Mouse (Mus musculus) G1E (cell line): ENCODE data around the gene 1700029J07Rik. TPM values are rescaled to one million over a fixed set of nuclear protein-coding genes. Genes with fewer than 3 reads are reported as not detected.
A peak's percentile ranks its signal among the peaks of the same experiment; 100 is the strongest.

Source experiments
- ATAC-seq: 2 replicates; pipeline ENCODE4 v1.8.0; 2016; ENCODE audit warnings: mild to moderate bottlenecking; ENCODE audit not compliant: insufficient number of reproducible peaks, poor library complexity, low FRiP score, severe bottlenecking; ENCODE audit errors: extremely low read depth
- DNase-seq: peaks from one replicate; pipeline ENCODE4 v3.0.0; 2012; ENCODE audit warnings: low spot score
- H3K27me3 ChIP-seq: 2 replicates; pipeline ENCODE4 v1.6.1; 2012; ENCODE audit warnings: mild to moderate bottlenecking, low read length, inconsistent platforms; ENCODE audit not compliant: insufficient read depth
- H3K36me3 ChIP-seq: replicated peaks from 2 replicates; pipeline ENCODE3; 2012; ENCODE audit warnings: mild to moderate bottlenecking, inconsistent platforms
- H3K4me1 ChIP-seq: 2 replicates; pipeline ENCODE4 v1.6.1; 2012; ENCODE audit warnings: low read depth, low read length, inconsistent platforms, mixed read lengths; ENCODE audit not compliant: insufficient read depth
- H3K4me3 ChIP-seq: 2 replicates; pipeline ENCODE4 v1.5.1; 2012; ENCODE audit warnings: low read depth, mild to moderate bottlenecking, inconsistent platforms, low read length, moderate library complexity, mixed read lengths
- H3K9me3 ChIP-seq: replicated peaks from 2 replicates; pipeline ENCODE4 v1.6.1; 2012; ENCODE audit warnings: inconsistent platforms
- CTCF ChIP-seq: IDR thresholded peaks from 2 replicates; pipeline ENCODE4 v1.5.1; 2012; ENCODE audit warnings: low read depth, low read length, inconsistent platforms, mixed read lengths
- GATA1 ChIP-seq: IDR thresholded peaks from 2 replicates; pipeline ENCODE4 v1.6.1; 2012; ENCODE audit warnings: borderline replicate concordance, low read length, inconsistent platforms, mixed read lengths
- GATA2 ChIP-seq: IDR thresholded peaks from 2 replicates; pipeline ENCODE4 v1.6.1; 2012; ENCODE audit warnings: low read depth, low read length, inconsistent platforms, borderline replicate concordance
- POLR2AphosphoS5 ChIP-seq: IDR thresholded peaks from 2 replicates; pipeline ENCODE4 v1.6.1; 2012; ENCODE audit warnings: low read depth, low read length, inconsistent platforms; ENCODE audit not compliant: insufficient replicate concordance
- TAL1 ChIP-seq: conservative IDR thresholded peaks from 2 replicates; pipeline ENCODE4 v1.6.1; 2012; ENCODE audit warnings: low read depth, low read length, inconsistent platforms, mixed read lengths
- polyA plus RNA-seq: library from polyadenylated mRNA; stranded (reverse); fragments of >175 nt; gene quantifications from 2 replicates; pipeline ENCODE4 v1.2.3, GENCODE M21; 2012
- total RNA-seq, 2 experiments: library from RNA; stranded (forward) in 1 of 2; stranded (reverse) in 1 of 2; fragments of 200-1000 nt in 1 of 2; fragments of >200 nt in 1 of 2; fragmentation: Nextera tagmentation in 1 of 2; gene quantifications; 2 replicates each; pipeline ENCODE4 v1.2.3; 2014 to 2017

Gene 1700029J07Rik
- total and polyA plus RNA-seq, 3 experiments, result 0.01 to 1.6 (median 0.68) TPM

DNA sequence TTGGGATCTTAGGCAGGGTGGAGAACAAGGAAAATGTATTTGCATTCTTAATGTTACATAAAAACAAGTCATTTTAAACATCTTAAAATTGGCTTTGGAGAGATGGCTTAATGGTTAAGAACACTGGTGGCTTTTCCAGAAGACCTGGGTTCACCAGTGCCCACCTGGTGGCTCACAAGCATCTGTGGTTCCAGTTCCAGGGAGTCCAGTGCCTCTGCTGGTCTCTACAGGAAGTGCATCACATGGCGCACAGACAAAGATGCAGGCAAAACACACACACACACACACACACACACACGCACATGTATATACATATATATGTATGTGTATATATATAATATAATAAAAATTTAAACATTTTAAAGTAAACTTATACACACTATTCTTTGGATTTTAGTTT lies 19.1 kb upstream of the 1700029J07Rik start:
- no peak for TF ChIP-seq GATA1
- no peak for TF ChIP-seq TAL1
- TF ChIP-seq GATA2, result no peak
- no peak for TF ChIP-seq CTCF
- ATAC-seq (no peak), DNase-seq (no peak)
- Histone ChIP-seq H3K9me3 (no peaks in the 10 kb centered on the region), H3K27me3 (no peaks in the 10 kb centered on the region), H3K4me3 (no peak overlapping the region), H3K4me1 (peaks cover 19% of the 10 kb centered on the region), H3K36me3 (peaks cover 69% of the 10 kb centered on the region)

DNA sequence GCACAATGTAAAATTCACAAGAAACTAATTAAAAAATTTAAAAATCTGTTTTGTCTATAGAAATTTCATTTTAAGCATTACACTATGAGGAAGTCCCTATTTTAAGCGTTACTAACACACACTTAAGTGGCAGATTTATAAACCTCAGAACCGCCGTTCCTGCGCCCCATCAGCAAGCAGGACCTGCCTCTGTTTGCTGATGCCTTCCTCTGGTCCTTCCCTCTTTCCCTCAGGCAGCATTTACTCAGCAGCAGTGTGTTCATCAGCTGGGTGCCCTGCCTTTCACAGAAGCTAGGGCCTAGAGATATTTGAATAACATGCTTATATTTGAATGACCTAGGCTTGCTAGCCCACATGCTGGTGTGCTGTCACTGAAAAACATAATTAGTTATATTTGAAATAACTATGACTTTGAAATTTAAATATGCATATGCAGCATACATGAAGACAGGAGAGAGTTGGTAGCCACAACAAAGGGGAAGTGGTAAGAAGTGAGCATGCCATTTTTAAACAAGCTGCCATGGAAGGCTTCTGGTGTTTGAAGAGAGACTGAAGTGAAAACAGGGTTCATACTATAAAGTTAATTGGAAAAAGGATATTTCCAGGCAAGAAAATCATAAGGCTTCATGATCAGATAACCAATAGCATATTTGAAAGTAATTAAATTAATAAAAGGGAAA lies 15.7 kb upstream of the 1700029J07Rik start:
- DNase-seq, result no peak
- Histone ChIP-seq H3K9me3 (no peaks in the 10 kb centered on the region), H3K36me3 (peaks cover 72% of the 10 kb centered on the region), H3K4me1 (peaks cover 8% of the 10 kb centered on the region; the same call in 1 of the 2 replicates), H3K4me3 (no peak overlapping the region), H3K27me3 (no peaks in the 10 kb centered on the region)
- ATAC-seq, result no peak
- TF ChIP-seq POLR2AphosphoS5 (no peak), CTCF (no peak), GATA1 (no peak), GATA2 (no peak), TAL1 (no peak)

DNA sequence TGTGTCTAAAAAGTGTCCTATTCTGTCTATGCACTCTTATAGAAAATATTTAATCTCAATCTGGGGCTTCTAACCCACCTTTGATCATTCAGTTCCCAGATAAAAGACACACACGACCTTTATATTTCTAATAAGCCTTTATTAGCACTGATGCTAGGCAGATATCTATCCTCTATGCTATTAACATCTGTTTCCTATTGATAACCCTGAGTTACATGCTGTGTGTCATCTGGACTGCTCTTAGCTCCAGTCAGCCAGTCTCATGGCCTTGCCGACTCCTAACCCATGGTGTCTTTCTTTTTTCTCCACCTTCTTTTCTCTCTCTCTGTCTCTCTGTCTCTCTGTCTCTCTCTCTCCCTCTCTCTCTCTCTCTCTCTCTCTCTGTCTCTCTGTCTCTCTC lies 13.1 kb upstream of the 1700029J07Rik start:
- ATAC-seq (no peak), DNase-seq (no peak)
- Histone ChIP-seq H3K27me3 (no peaks in the 10 kb centered on the region), H3K4me1 (peaks cover 8% of the 10 kb centered on the region; the same call in 1 of the 2 replicates), H3K4me3 (no peak overlapping the region), H3K9me3 (no peaks in the 10 kb centered on the region), H3K36me3 (peaks cover 76% of the 10 kb centered on the region)
- no peak for TF ChIP-seq POLR2AphosphoS5
- TF ChIP-seq CTCF, result no peak
- no peak for TF ChIP-seq GATA2
- no peak for TF ChIP-seq TAL1
- TF ChIP-seq GATA1, result no peak

DNA sequence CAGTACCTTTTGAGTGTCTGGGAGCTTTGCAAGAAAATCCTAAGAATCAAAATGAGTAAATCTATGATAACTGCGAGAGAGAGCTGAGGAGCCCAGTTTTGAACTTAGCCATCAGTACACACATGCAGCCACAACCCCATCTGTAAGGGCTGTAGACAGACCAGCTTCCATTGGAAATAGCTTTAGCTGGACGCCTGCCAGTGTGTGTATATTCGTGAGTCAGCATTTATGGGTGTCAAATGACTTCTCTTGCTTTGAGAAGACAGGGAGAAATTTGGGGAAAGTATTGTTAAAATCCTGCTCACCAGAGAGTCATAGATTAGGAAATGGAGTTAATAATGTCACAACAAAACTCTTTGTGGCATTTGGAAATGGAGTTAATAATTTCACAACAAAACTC lies 11.6 kb upstream of the 1700029J07Rik start:
- no peak overlapping the region for H3K4me3 ChIP-seq
- peaks cover 8% of the 10 kb centered on the region; the same call in 1 of the 2 replicates for H3K4me1 ChIP-seq
- peaks cover 85% of the 10 kb centered on the region for H3K36me3 ChIP-seq
- TF ChIP-seq GATA1 (no peak), GATA2 (no peak), POLR2AphosphoS5 (no peak), TAL1 (no peak), CTCF (no peak)
- no peaks in the 10 kb centered on the region for H3K9me3 ChIP-seq
- DNase-seq, result no peak
- no peak for ATAC-seq
- H3K27me3 ChIP-seq, result no peaks in the 10 kb centered on the region

DNA sequence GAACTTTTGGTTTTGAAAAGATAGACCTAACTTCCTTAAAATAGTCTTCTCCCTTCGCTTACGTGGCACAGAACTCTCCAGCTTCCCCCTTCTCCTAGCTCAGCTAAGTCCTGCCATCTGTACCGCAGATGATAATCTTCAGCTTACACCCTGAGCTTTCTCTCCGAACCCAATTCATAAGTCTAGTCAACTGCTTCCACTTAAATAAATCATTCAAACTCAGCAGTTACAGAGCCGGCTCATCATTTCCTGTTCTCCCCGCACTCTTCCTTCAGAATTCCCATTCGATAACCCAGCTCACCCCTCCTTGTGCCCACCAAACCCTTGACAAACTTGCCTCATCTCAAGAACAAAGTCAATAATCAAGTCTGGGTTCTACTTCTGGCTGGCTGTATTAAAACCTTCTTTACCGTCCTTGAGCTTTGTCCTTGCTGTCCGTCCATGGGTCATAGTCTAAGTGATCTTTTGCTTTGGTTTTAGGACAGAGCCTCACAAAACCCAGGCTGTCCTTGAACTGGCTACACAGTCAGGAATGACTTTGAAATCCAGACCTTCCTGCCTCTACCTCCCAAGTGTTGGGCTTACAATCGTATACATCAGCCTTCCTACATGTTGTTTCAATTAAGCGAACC lies 901 bp upstream of the 1700029J07Rik start:
- DNase-seq, result peak; percentile 56
- Histone ChIP-seq H3K27me3 (no peaks in the 10 kb centered on the region), H3K36me3 (peaks cover 33% of the 10 kb centered on the region), H3K9me3 (peaks cover 8% of the 10 kb centered on the region), H3K4me3 (peak overlapping the region; percentile 78), H3K4me1 (peaks cover 17% of the 10 kb centered on the region)
- peak; percentile 54 for ATAC-seq
- TF ChIP-seq GATA2 (no peak), CTCF (no peak), GATA1 (no peak)

DNA sequence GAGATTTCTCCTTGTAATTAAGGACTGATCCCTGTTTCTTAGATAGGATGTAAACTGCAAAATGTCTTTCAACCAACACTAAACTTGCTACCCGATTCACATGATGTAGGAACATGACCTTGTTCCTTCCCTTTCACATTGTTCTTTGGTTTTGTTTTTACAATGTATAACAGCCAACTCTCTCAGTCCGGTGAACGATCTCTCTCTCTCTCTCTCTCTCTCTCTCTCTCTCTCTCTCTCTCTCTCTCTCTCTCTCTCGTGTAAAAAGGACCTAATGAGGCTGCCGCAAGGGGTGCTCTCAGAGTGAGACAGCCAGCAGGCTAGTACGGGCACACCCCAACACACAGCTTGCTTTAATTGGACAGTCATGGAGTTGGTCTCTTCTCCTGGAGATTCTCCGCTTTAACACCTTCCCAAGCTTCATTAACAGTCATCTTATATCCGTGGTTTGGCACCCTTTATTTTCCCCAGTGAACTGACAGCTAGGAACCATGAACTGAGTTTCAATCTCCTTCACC lies 1.0 kb downstream of the 1700029J07Rik start:
- ATAC-seq (no peak), DNase-seq (no peak)
- no peaks in the 10 kb centered on the region for H3K27me3 ChIP-seq
- no peak overlapping the region for H3K4me3 ChIP-seq
- H3K9me3 ChIP-seq, result peaks cover 10% of the 10 kb centered on the region
- peaks cover 17% of the 10 kb centered on the region for H3K4me1 ChIP-seq
- peaks cover 22% of the 10 kb centered on the region for H3K36me3 ChIP-seq
- no peak for TF ChIP-seq POLR2AphosphoS5
- no peak for TF ChIP-seq TAL1
- no peak for TF ChIP-seq GATA1
- no peak for TF ChIP-seq GATA2
